Mouse (Mus musculus): ENCODE data around the gene Pcnx2. TPM values are rescaled to one million over a fixed set of nuclear protein-coding genes. Genes with fewer than 3 reads are reported as not detected.

Pcnx2 gene
- total RNA-seq, 1 experiment from 2014 or later, result not detected

DNA sequence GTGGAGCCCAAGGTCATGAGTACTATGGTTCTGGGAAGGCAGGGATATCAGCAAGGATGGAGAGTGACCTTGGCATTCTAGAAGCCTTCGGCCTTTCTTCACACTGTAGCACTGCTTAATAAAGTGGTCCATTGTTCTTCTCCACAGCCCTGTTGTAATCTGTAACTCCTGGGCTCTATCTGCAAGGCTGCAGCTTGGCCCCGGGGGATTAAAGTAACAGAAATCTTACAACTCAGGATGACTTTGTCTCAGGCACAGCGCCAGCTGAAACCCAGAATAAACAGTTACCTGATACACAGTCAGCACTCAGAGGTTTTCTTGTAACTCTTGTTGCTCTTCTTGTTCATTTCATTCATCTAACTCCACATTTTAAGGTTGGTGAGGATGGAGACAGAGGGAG is 4.4 kb upstream of the Pcnx2 start:
- no peak for ATAC-seq (replicated peaks; ENCODE audit: low read depth, poor library complexity, severe bottlenecking)

DNA sequence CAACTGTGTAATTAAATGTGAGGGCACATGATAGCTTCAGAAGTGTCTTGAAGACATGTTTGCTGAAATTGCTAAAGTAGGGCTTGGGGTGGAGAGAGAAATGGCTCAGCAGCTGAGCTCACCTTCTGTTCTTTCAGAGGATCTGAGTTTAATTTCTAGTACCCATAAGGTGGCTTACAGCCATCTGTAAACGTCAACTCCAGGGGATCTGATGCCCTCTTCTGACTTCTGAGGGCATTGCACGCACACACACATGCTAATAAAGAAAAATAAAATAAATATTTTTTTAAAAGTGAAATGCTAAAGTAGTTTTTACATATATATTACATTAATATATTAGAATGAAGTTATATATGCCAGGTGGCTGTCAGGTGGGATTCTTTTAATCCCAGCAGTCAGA is 3.0 kb upstream of the Pcnx2 start:
- no peak for ATAC-seq (replicated peaks; ENCODE audit: low read depth, poor library complexity, severe bottlenecking)

DNA sequence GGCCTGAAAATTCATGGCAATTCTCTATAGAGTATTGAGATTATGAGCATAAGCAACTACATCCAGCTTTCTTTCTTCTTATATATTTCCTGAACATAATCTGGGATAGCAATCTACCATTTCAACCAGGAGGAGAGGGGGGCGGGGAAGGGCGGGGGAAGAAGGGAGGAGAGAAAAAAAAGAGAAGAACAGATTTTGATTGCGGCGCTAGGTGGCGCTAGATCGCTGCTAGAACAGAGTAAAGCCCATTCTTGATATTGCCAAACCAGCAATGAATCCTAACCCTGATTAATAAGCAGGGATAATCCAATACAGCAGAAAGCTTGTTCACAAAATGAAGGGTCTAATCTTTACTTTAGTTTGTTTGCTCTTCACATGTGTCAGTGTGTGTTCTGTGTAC is 782 bp upstream of the Pcnx2 start:
- ATAC-seq (replicated peaks; ENCODE audit: low read depth, poor library complexity, severe bottlenecking), result peak; percentile 55; the same call in 1 of the 2 replicates

DNA sequence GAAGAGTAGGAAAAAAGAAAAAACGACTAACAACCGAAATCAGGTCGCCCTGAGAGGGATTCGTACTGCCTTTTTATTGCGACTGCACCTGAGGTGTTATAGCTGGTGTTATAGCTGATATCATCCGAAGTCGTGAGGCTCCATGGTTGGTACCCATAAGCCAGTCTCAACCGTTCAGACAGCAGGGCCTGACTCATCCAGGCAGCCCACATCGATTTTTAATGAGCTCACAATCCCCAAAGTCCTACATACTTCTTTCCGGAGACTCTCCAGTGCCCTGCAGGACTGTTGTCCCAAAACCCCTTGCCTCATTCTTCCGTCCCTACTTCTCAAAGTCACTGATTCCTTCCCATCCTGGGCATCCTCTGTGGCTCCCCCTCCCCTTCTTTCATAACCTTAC is 729 bp downstream of the Pcnx2 start:
- ATAC-seq (replicated peaks; ENCODE audit: low read depth, poor library complexity, severe bottlenecking), result no peak

DNA sequence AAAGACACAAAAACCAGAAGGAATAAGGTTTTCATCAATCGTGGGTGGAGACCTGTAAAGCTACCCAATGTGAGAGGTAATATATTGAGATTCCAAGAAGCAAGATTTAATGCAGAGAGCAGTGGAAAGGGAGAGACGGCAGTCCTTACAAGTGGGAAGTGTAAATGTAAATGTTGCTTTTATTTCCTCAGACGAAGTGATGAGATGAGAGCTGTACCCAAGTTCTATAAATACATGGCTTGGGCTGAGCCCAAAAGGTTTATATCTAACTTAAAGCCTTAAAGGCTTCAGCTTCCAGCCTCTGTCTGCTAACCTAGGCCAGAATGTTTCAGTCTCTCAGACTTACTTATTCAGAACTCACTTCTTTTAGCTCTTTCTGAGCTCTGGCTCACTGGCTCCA is 8.2 kb downstream of the Pcnx2 start:
- no peak for ATAC-seq (replicated peaks; ENCODE audit: low read depth, poor library complexity, severe bottlenecking)

DNA sequence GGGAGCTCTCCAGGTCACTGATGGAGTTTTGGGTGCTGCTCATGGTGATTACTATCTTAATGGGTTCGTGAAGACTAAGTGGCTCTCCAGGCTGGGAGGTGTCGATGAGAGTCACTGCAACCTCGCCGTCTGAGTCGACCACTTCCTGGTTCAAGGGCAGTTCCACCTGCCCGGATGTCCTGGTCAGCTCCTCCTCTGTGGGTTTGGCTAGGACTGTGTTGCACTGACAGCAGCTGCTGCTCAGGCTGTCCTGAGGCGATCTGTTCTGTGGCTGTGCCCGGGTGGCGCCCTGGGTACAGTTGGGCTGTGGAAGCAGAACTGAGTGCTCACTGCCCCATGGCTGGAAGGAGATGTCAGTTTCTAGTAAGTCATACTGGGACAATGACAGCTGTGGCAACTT is 10.6 kb downstream of the Pcnx2 start:
- ATAC-seq (replicated peaks; ENCODE audit: low read depth, poor library complexity, severe bottlenecking), result 0 out of 2 replicates have a peak, but pooled peaks have one; percentile 29

DNA sequence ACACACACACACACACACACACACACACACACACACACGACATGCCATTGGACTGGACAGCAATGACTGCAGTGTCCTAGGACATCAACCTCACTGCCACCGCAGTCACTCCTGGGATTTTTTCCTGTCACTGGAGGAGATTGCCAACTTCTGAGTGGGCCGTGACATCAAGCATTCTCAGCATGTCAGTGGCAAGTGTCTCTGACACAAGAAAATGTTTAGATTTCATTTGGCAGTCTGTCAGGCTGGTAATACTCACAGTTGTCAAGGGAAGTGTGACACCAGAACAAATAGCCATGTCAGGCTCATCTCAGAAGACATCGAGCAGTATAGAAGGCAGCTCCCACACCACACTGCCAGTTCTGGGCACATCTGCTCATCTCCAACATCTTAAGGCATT is 17.7 kb downstream of the Pcnx2 start:
- ATAC-seq (replicated peaks; ENCODE audit: low read depth, poor library complexity, severe bottlenecking), result no peak

DNA sequence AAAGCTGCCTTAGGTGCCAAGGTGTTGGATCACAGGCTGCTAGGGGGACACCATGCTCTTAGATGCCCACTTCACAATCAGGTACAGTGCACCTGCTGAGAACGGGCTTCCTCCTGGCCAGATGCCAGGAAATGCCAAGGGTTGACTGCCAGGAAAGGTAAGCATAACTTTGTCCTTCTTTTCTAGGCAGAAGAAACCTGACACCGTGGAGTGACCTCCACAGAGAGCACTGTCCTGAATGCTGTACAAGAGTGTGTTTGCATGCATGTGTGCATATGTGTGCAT is 24.9 kb downstream of the Pcnx2 start:
- ATAC-seq (replicated peaks; ENCODE audit: low read depth, poor library complexity, severe bottlenecking), result no peak

DNA sequence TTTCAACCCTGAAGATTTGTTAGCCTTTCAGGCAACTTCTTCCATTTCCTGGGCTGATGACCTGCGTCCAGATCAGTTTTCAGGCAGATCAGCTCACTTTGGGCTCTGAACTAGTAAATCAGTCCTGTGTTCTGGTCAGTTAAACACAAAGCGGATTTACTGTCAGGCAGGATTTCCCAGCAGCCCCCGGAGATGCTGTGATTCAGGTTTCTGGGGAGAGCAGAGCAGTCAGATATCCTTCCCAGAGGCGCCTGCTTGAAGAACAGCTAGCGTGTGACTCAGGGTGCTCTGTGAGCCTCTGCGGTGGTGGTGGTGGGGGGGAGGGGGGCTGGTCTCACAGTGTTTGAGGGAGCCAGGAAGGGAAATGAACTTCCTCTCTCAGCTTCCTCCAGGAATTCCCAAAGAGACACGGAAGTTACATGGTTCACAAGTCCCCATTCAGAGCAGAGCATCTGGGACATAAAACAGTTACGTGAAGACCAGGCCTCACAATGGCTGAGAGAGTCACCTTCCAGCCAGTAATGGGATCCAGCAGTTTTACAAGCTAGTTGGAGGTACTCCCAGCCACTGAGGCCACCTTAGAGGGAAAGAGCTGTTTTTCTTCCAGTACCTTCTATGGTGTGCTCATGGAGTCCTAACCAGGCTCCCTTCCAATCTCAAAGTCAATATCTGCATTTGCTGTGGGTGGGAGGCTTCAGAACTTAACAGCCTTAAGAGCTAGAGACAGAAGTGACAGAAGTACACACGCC is 25.4 kb downstream of the Pcnx2 start:
- ATAC-seq (replicated peaks; ENCODE audit: low read depth, poor library complexity, severe bottlenecking), result no peak

DNA sequence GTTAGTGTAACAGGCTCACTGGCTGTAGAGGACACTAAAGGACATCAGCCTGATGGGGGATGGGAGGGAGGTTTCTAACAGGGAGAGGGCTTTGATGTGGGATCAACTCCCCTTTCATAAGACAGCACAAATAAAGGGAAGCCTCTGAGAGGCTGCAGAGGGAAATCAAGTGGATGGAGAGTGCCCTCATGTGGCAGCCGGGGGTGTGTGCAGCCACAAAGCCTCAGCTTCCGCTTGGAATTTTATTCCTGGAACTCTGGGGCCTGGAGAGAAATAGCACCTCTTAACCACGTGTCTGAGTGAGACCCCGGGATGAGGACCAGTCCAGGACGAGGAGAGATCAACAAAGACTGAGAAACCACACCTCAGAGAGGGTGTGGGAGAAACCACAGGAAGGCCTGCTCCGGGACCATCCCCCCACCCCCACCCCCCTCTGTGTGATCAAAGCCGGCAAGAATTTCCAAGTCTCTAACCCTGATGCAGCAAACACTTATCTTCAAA is 27.2 kb downstream of the Pcnx2 start:
- peak; percentile 71 for ATAC-seq (replicated peaks; ENCODE audit: low read depth, poor library complexity, severe bottlenecking)

DNA sequence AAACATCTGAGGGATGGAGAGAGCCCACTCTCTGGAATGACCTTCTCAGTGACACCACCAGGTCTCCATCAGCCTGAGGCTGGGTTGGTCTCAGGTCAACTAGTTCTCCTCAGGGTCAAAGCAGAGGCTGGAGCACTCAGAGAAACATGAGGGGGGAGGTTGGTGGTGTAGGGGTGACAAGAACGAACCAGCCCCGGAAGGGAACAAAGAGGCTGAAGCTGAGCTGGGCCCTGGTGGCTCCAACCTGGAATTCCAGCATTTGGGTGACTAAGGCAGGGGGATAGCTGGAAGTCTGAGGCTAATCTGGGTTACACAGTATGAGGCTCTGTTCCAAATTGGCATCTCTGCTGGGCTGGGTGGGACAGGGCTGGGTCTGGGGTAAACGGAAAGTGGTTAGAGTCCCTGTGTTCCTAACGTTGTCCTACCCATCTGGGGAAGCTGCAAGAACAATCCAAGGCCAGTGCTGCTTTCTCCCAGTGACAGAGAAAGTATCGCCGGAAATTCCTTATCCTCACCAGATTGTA is 27.9 kb downstream of the Pcnx2 start:
- ATAC-seq (replicated peaks; ENCODE audit: low read depth, poor library complexity, severe bottlenecking), result no peak

DNA sequence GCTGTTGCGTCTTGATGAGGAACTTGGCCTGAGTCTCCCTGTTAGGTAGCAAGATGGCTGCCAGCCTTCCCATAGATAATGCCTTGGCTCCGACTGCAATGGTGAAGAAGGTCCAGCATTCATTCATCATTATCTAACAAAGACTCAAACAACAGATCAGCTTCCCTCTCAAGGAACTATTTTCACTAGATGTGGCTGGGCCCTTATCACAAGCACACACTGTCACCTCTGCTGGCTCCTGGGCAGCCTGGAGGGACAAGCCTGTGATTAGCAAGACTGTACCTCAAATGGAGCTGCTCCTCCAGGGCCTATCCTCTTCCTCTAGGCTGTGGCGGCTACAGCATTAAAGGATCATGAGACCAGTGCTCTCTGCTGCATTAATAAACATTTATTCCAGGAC is 28.4 kb downstream of the Pcnx2 start:
- no peak; the same call in 1 of the 2 replicates for ATAC-seq (replicated peaks; ENCODE audit: low read depth, poor library complexity, severe bottlenecking)

DNA sequence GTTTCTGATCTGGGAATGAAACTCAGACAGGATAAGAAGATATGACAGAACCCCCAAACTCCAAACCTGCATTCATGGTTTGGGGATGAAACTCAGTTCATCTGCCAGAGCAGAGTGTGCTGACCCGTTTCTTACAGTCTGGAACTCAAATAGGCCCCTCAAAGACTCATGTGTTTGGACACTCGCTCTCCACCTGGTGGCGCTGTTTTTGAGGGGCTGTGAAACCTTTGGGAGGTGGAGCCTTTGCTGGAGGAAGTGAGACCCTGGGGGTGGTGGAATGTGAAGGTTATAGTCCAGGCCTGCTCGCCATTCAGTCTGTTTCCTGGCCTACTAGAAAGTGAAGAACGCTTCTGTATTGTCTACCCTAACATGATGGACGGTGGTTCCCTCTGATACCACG is 29.6 kb downstream of the Pcnx2 start:
- ATAC-seq (replicated peaks; ENCODE audit: low read depth, poor library complexity, severe bottlenecking), result no peak

DNA sequence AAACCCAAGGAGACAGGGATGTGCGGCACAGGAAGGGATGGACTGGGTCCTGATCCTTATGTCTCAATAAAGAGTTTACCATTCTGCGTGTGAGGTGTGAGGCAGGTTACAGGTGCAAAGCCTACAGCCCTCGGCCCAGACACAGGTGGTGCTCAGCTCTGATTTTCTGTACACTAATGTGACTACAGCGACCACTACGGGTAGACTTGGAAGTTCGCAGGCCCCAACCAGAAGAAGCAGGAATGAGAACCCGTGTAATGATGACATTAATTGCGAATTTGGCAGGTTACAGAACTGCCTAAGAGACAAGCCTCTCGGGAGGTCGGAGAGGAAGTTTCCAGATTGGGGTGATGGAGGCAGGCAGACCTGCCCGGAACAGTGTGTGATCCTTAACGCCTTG is 32.0 kb downstream of the Pcnx2 start:
- ATAC-seq (replicated peaks; ENCODE audit: low read depth, poor library complexity, severe bottlenecking), result no peak

DNA sequence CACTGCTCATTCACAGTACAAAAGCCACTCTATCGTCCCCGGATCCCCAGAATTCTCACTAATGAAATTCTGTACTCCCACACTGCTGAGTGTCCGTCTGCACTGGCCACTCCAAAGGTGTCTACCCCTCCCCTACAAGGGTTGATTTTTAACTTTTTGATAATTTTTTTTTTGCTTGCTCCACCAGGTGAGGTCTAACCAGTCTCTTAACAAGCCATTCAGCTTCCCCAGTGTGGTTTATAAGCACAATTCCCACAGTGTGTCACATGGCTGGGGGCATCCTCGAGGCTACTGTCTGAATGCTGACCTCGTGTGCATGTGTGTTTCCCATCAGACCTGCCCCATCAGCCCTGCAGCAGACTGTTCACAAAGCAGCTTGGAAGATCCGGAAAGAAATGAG is 40.9 kb downstream of the Pcnx2 start:
- no peak for ATAC-seq (replicated peaks; ENCODE audit: low read depth, poor library complexity, severe bottlenecking)

DNA sequence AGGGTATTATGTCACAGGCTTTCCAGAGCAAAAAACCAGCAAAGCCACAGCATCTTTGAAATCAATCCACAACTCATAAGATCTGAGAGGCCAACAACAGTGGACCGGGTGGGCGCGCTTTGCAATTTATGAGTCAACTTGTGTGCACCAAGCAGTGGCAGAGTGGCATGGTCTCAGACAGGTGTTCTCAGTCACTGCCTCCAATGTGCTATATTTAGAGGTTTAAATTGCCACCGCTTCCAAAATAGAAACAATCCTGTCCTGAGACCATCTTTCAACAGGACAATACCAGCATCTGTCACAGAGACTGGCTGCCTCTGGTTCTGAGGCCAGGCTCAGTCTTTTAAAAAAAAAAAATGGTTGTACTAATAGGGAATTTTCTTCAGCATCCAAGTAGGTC is 42.0 kb downstream of the Pcnx2 start:
- ATAC-seq (replicated peaks; ENCODE audit: low read depth, poor library complexity, severe bottlenecking), result no peak

DNA sequence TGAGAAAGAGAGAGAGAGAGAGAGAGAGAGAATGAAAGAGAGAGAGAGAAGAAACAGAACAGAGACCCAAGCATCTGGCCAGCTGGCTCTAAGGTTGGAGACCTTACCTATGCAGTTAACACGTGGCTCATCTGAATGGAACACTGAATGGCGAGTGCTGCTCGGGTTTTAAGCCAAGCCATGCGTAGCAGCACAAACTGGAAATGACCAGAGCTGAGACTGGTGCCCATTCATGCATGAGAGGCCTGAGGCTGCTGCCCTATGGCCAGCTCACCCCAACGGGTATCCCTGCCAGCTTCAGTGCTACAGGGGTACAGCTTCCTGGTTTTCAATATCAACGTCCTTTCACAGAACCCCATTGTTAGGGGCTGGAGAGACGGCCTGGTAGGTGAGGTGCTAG is 43.7 kb downstream of the Pcnx2 start:
- no peak for ATAC-seq (replicated peaks; ENCODE audit: low read depth, poor library complexity, severe bottlenecking)

DNA sequence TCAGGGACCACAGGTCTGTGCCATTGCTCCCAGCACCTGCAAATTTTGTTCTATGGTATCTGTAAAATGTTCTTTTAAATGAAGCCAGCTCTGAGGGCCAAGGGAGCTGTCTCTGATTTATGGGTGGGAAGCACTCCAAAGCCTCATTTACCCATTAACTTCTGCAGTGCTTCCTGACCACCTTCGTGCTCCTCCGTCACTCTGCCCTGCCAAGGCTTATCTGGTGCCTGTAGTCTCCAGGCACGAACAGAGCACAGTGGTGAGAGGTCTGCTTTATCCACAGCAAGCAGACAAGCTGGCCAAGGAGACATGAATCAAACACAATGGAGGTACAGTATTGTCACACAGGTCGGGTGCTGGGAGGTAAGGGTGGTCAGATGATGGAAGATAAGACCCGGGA is 44.8 kb downstream of the Pcnx2 start:
- 0 out of 2 replicates have a peak, but pooled peaks have one; percentile 22 for ATAC-seq (replicated peaks; ENCODE audit: low read depth, poor library complexity, severe bottlenecking)

DNA sequence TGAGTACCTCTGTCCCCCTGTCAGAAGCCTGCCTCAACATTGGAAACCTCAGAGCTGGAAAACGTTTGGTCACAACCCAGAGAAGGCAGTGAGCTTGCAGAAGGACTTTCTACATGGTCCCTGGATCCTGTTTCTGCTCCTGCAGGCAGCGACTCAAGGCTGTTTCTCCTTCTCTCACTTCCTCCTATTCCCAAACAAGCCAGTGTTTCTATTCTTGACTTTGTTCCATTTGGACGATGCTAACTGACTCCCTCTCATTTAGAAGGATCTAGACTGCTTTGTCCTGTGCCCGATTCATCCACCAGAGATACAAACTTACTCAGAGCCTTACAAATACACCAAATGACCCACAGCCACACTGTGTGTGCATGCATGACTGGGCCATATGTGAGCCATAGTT is 48.9 kb downstream of the Pcnx2 start:
- ATAC-seq (replicated peaks; ENCODE audit: low read depth, poor library complexity, severe bottlenecking), result no peak

DNA sequence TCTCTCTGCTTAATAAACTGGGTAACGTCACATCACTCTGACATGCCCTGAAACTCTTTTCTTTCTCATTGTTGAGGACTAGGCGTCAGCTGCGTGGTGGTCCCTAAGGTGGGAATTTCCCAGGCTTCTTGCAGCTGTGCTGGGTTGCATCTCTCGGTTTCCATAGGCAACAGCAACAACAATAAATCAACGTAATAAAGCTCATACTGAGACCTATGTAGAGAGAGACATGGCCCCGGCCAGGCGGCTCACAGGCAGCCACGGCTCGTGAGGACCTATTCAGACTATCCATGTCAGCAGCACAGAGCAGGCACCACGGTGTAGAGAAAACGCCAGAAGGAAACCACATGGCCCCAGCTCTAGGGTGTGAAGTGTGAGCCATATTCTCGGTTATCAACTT is 50.3 kb downstream of the Pcnx2 start:
- no peak for ATAC-seq (replicated peaks; ENCODE audit: low read depth, poor library complexity, severe bottlenecking)

DNA sequence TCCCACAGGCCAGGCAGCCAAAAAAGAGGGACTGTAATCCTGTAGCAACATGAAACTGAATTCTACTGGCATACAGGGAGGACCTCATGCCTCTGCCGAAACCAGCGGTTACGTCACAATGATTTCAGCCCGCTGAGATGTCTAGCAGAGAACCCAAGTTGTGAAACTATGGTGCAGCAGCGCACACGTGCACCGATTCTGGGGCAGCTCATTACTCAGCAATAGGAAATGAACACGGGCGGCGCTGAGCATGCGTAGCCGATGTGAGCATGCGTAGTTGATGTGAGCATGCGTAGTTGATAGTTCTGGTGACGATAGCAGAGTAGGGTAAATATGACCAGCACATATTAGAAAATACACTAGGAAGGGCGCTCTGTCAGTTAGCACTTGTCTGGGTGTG is 52.8 kb downstream of the Pcnx2 start:
- peak; percentile 75 for ATAC-seq (replicated peaks; ENCODE audit: low read depth, poor library complexity, severe bottlenecking)

DNA sequence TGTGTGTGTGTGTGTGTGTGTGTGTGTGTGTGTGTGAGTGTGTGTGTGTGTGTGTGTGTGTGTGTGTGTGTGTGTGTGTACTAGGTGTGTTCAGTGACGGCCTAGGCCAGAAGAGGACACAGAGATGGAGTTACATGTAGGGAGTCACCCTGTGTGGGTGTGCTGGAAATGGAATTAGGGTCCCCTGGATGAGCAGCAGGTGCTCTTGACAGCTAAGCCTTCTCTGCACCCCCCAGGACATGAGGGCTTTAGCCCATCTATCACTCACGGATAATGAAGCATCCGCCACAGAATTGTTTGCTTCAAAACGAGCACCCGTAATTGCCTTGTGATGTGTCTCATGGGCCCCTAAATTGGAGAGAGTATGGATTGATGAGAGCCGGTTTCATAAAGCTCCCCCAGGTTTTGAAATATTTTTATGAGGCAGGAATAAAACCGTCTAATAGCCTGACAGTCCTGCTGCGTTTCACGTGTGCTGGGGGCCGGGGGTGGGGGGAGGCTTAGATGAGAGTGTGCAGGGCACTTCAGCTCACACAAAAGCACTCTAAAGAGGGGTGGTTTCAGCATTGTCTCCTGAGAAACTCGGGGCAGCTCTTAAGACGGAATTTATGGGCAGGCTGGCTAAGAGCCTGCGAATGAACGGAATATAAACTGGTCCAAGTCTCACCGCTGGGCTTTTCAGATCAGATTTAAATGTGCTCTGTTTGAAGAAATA is 54.8 kb downstream of the Pcnx2 start:
- ATAC-seq (replicated peaks; ENCODE audit: low read depth, poor library complexity, severe bottlenecking), result no peak

Data from common myeloid progenitor, adult 5-6 weeks (primary cell).